17 mouse cellular contexts compared by ENCODE assay signal in genomic region chr15:74195968-74196727, GRCm38 (mm10).
A peak's percentile ranks its signal among the peaks of the same experiment; 100 is the strongest.
DNase-seq lines count a peak whose midpoint lies in the region; ATAC-seq lines count a peak whose summit lies in the region.
"Had no signal": no experiment of that assay in that cellular context is flagged by ENCODE, and none has a peak within 500 bp of the region (broad histone marks: within the 10 kb centered on the region; RNA-seq: fewer than 3 reads in every experiment).

No protein-coding gene starts in this region.

- H3K9ac ChIP-seq in hindbrain, embryonic 16.5 days (ENCODE audit: low read depth, low read length), result no peak overlapping the region
- H3K9ac ChIP-seq in midbrain, embryonic 11.5 days (ENCODE audit: low read length), result no peak overlapping the region
- H3K9ac ChIP-seq in midbrain, embryonic 15.5 days, result no peak overlapping the region
- no peak overlapping the region for H3K9ac ChIP-seq in forebrain, embryonic 15.5 days (replicated peaks)
- H3K9ac ChIP-seq: liver, embryonic 15.5 days; stomach, embryonic 15.5 days had no signal

- WGBS in hindbrain, embryonic 16.5 days, result 60% methylated on average over 18 of the region's 18 CpGs
- 90% methylated on average over 18 of the region's 18 CpGs for WGBS in hindbrain, embryonic 10.5 days
- WGBS in midbrain, embryonic 11.5 days, result 86% methylated on average over 17 of the region's 18 CpGs
- WGBS in midbrain, embryonic 15.5 days, result 76% methylated on average over 17 of the region's 18 CpGs
- whole genome bisulfite sequencing in forebrain, embryonic 15.5 days, result 37% methylated on average over 18 of the region's 18 CpGs

- H3K4me1 ChIP-seq in hindbrain, embryonic 16.5 days (ENCODE audit: control insufficient read depth, insufficient read depth, low read depth, low read length), result peaks cover 3% of the 10 kb centered on the region
- H3K4me1 ChIP-seq in hindbrain, embryonic 10.5 days (replicated peaks), result peaks cover 7% of the 10 kb centered on the region; the same call in 1 of the 2 replicates
- peaks cover 9% of the 10 kb centered on the region for H3K4me1 ChIP-seq in midbrain, embryonic 11.5 days (ENCODE audit: control insufficient read depth, insufficient read depth, low read length)
- H3K4me1 ChIP-seq in midbrain, embryonic 15.5 days, result peaks cover 20% of the 10 kb centered on the region
- H3K4me1 ChIP-seq in forebrain, embryonic 15.5 days, result peaks cover 33% of the 10 kb centered on the region
- H3K4me1 ChIP-seq: embryonic facial prominence, embryonic 10.5 days; liver, embryonic 15.5 days; stomach, embryonic 15.5 days had no signal

- no peak overlapping the region for H3K4me2 ChIP-seq in hindbrain, embryonic 16.5 days (ENCODE audit: low read length)
- no peak overlapping the region for H3K4me2 ChIP-seq in midbrain, embryonic 11.5 days
- no peak overlapping the region for H3K4me2 ChIP-seq in midbrain, embryonic 15.5 days
- H3K4me2 ChIP-seq in forebrain, embryonic 15.5 days (replicated peaks), result no peak overlapping the region
- H3K4me2 ChIP-seq: liver, embryonic 15.5 days; stomach, embryonic 15.5 days had no signal

- H3K4me3 ChIP-seq in hindbrain, embryonic 16.5 days (ENCODE audit: low read length), result no peak overlapping the region
- H3K4me3 ChIP-seq in hindbrain, embryonic 10.5 days, result no peak overlapping the region
- no peak overlapping the region for H3K4me3 ChIP-seq in midbrain, embryonic 11.5 days (ENCODE audit: low read depth, low read length)
- no peak overlapping the region for H3K4me3 ChIP-seq in midbrain, embryonic 15.5 days
- H3K4me3 ChIP-seq in forebrain, embryonic 15.5 days, result no peak overlapping the region
- H3K4me3 ChIP-seq: embryonic facial prominence, embryonic 10.5 days; liver, embryonic 15.5 days; stomach, embryonic 15.5 days had no signal

- no peak overlapping the region for H3K27ac ChIP-seq in hindbrain, embryonic 16.5 days (ENCODE audit: low read depth, low read length)
- H3K27ac ChIP-seq in hindbrain, embryonic 10.5 days, result no peak overlapping the region
- H3K27ac ChIP-seq in midbrain, embryonic 11.5 days (ENCODE audit: low read depth, low read length), result no peak overlapping the region
- no peak overlapping the region for H3K27ac ChIP-seq in midbrain, embryonic 15.5 days
- no peak overlapping the region for H3K27ac ChIP-seq in forebrain, embryonic 15.5 days (replicated peaks)
- H3K27ac ChIP-seq: embryonic facial prominence, embryonic 10.5 days; liver, embryonic 15.5 days; macrophage; stomach, embryonic 15.5 days had no signal

- H3K36me3 ChIP-seq in hindbrain, embryonic 16.5 days (ENCODE audit: control insufficient read depth, insufficient read depth, low read length), result no peaks in the 10 kb centered on the region
- no peaks in the 10 kb centered on the region for H3K36me3 ChIP-seq in hindbrain, embryonic 10.5 days
- H3K36me3 ChIP-seq in midbrain, embryonic 11.5 days (ENCODE audit: control insufficient read depth, insufficient read depth, low read length), result no peaks in the 10 kb centered on the region
- no peaks in the 10 kb centered on the region for H3K36me3 ChIP-seq in midbrain, embryonic 15.5 days (replicated peaks)
- H3K36me3 ChIP-seq in forebrain, embryonic 15.5 days, result no peaks in the 10 kb centered on the region
- H3K36me3 ChIP-seq: embryonic facial prominence, embryonic 10.5 days; liver, embryonic 15.5 days; stomach, embryonic 15.5 days had no signal

- H3K9me3 ChIP-seq in hindbrain, embryonic 16.5 days (ENCODE audit: control insufficient read depth, low read length), result no peaks in the 10 kb centered on the region
- no peaks in the 10 kb centered on the region for H3K9me3 ChIP-seq in hindbrain, embryonic 10.5 days
- H3K9me3 ChIP-seq in midbrain, embryonic 11.5 days (ENCODE audit: control insufficient read depth, low read length), result no peaks in the 10 kb centered on the region
- H3K9me3 ChIP-seq in midbrain, embryonic 15.5 days, result no peaks in the 10 kb centered on the region
- no peaks in the 10 kb centered on the region for H3K9me3 ChIP-seq in forebrain, embryonic 15.5 days
- H3K9me3 ChIP-seq: embryonic facial prominence, embryonic 10.5 days; liver, embryonic 15.5 days; stomach, embryonic 15.5 days had no signal

- no peak for DNase-seq in hindbrain, embryonic 10.5 days (ENCODE audit: low spot score)
- DNase-seq in midbrain, embryonic 11.5 days (ENCODE audit: low spot score, missing footprints), result peak; percentile 35
- peak; percentile 17 for DNase-seq in forelimb bud, embryonic 11.5 days (ENCODE audit: low read depth, low spot score)
- no peak for DNase-seq in urinary bladder, postnatal 10 days (ENCODE audit: low spot score)
- DNase-seq: adrenal gland, adult 2 months; cerebellum, adult 11-12 months; kidney, adult 8-10 months; kidney, postnatal 36 days; liver; thymus, postnatal 4 days had no signal

- H3K27me3 ChIP-seq in hindbrain, embryonic 16.5 days (replicated peaks; ENCODE audit: control insufficient read depth, insufficient read depth, low read length), result no peaks in the 10 kb centered on the region
- 0 out of 2 replicates have a peak, but pooled peaks cover 8% of the 10 kb centered on the region for H3K27me3 ChIP-seq in hindbrain, embryonic 10.5 days (ENCODE audit: insufficient read depth, poor library complexity, severe bottlenecking)
- H3K27me3 ChIP-seq in midbrain, embryonic 11.5 days (ENCODE audit: control insufficient read depth, insufficient read depth, low read length), result no peaks in the 10 kb centered on the region
- no peaks in the 10 kb centered on the region for H3K27me3 ChIP-seq in midbrain, embryonic 15.5 days (replicated peaks)
- no peaks in the 10 kb centered on the region for H3K27me3 ChIP-seq in forebrain, embryonic 15.5 days
- H3K27me3 ChIP-seq: liver, embryonic 15.5 days; stomach, embryonic 15.5 days had no signal

- ATAC-seq in hindbrain, embryonic 16.5 days, result peak; percentile 74
- no peak for ATAC-seq in midbrain, embryonic 11.5 days (ENCODE audit: low FRiP score)
- ATAC-seq in midbrain, embryonic 15.5 days (replicated peaks), result no peak
- peak; percentile 18; the same call in 1 of the 2 replicates for ATAC-seq in forebrain, embryonic 15.5 days (replicated peaks)

Comparison
In these comparisons a context has a peak if more than half of its experiments do, and no peak if none do; other contexts are left out.
1. ATAC-seq: peak in hindbrain, embryonic 16.5 days (single experiment) and forebrain, embryonic 15.5 days (single experiment); none in midbrain, embryonic 11.5 days (single experiment) and midbrain, embryonic 15.5 days (single experiment).
2. DNase-seq: peak in midbrain, embryonic 11.5 days (single experiment) and forelimb bud, embryonic 11.5 days (single experiment); none in hindbrain, embryonic 10.5 days (single experiment) and urinary bladder, postnatal 10 days (single experiment).